Mouse (Mus musculus) B cell, adult 62 days (primary cell): ENCODE measurements around the gene Scgb1b7. TPM values are rescaled to one million over a fixed set of nuclear protein-coding genes. Genes with fewer than 3 reads are reported as not detected.

Experiments used
- total RNA-seq: library from RNA; stranded (reverse); gene quantifications from 4 replicates; pipeline ENCODE4 v1.2.4, GENCODE M21; 2023

Scgb1b7 gene
- total RNA-seq, result not detected in 4 replicates

GRCm38 (mm10) chr7:31712365-31712764 lies at the start of gene Scgb1b7:
Scgb1b7 (plus strand) TSS chr7:31712665.

GRCm38 (mm10) chr7:31705657-31706056 lies 6.8 kb upstream of the Scgb1b7 start, which contains the start of gene Scgb2b7:
Scgb2b7 (minus strand) TSS chr7:31705757.

Other genes starting within 250 kb of the Scgb1b7 start
- not detected in 4 replicates for gene Scgb2b7, start 6.9 kb upstream of the Scgb1b7 start, total RNA-seq